Mouse (Mus musculus): ENCODE data around the gene Bsg. TPM values are rescaled to one million over a fixed set of nuclear protein-coding genes. Genes with fewer than 3 reads are reported as not detected.

The Bsg gene
- polyA plus RNA-seq, 1 experiment from 2014 or later, result 871 TPM

DNA sequence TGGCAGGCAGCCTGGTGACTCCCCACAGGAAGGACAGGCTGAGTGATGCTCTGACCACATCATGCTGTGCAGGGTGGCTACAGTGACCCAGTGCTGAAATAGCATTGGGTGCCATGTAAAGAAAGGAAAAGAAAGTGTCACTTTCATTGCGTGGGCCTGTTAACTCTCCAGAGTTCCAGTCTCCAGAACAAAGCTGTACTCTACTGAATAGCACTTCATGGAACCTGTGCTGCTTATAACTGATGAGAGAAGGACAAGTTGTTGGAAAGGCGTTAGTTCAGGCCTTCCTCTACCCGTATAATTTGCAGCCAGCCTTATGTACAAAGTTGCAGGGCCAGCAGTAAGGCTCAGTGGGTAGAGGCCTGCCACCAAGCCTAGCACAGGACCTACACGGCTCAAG lies 15.6 kb upstream of the Bsg start, which contains the start of gene Gzmm:
Gene Gzmm, plus strand, starts transcription at position 301 of the 400 bp plus-strand sequence.
- Histone ChIP-seq H3K4me2 (no peak within 1 kb of the TSS), H3K9ac (no peak within 1 kb of the TSS), H3K9me3 (ENCODE audit: low read depth, low read length) (no peaks in the 10 kb centered on the region), H3K4me1 (ENCODE audit: insufficient read depth) (no peaks in the 10 kb centered on the region), H3K36me3 (ENCODE audit: insufficient read depth) (peaks cover 56% of the 10 kb centered on the region), H3K4me3 (ENCODE audit: low read depth, low read length) (no peak within 1 kb of the TSS), H3K27ac (ENCODE audit: low read depth) (no peak within 1 kb of the TSS), H3K27me3 (ENCODE audit: insufficient read depth, low read length) (no peaks in the 10 kb centered on the region)
- DNase-seq (no peak), ATAC-seq (ENCODE audit: insufficient read depth) (no peak)
- TF ChIP-seq CTCF (IDR thresholded peaks at IDR 0.05; ENCODE audit: low read depth), result no peak
- WGBS, result 80% methylated on average over 4 of the region's 4 CpGs

- WGBS, result 85% methylated on average over 3 of the region's 3 CpGs
- ATAC-seq (ENCODE audit: insufficient read depth), result no peak
- H3K9ac ChIP-seq, result no peak overlapping the region
- H3K4me2 ChIP-seq, result no peak overlapping the region
- no peak for TF ChIP-seq CTCF (IDR thresholded peaks at IDR 0.05; ENCODE audit: low read depth)
- H3K27ac ChIP-seq (ENCODE audit: low read depth), result no peak overlapping the region
- H3K27me3 ChIP-seq (ENCODE audit: insufficient read depth, low read length), result no peaks in the 10 kb centered on the region
- peaks cover 56% of the 10 kb centered on the region for H3K36me3 ChIP-seq (ENCODE audit: insufficient read depth)
- DNase-seq, result no peak
- H3K4me1 ChIP-seq (ENCODE audit: insufficient read depth), result no peaks in the 10 kb centered on the region
- H3K4me3 ChIP-seq (ENCODE audit: low read depth, low read length), result no peak overlapping the region
- no peaks in the 10 kb centered on the region for H3K9me3 ChIP-seq (ENCODE audit: low read depth, low read length)
These were observed 15.1 kb upstream of the Bsg start for GRCm38 (mm10) chr10:79689178-79689577.

DNA sequence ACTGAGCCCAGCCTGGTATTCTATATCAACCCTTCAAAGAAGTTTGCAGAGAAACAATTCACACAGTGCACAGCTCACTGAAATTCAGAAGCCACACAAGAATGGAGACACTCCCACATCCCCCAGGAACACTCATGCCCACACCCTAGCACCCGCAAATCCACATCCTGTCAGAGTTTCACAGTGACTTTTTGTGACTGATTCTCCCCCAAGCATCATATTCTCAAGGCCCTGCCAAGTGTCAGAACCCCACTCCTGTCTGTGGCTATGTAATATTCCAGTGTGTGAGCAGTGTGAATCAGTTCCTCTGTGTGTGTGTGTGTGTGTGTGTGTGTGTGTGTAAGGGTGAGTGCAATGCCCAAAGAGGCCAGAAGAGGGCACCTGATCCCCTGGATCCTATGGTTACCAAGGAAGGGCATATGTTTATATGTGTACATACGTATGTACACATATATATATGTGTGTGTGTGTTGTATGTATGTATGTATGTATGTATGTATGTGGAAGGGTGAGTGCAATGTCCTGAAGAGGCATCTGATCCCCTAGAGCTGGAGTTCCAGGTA lies 12.2 kb upstream of the Bsg start:
- H3K27ac ChIP-seq (ENCODE audit: low read depth), result no peak overlapping the region
- H3K9ac ChIP-seq, result no peak overlapping the region
- no peaks in the 10 kb centered on the region for H3K27me3 ChIP-seq (ENCODE audit: insufficient read depth, low read length)
- H3K4me3 ChIP-seq (ENCODE audit: low read depth, low read length), result no peak overlapping the region
- TF ChIP-seq CTCF (IDR thresholded peaks at IDR 0.05; ENCODE audit: low read depth), result peak; percentile 43
- peaks cover 16% of the 10 kb centered on the region for H3K4me1 ChIP-seq (ENCODE audit: insufficient read depth)
- H3K9me3 ChIP-seq (ENCODE audit: low read depth, low read length), result no peaks in the 10 kb centered on the region
- 95% methylated on average over 2 of the region's 2 CpGs for WGBS
- no peak overlapping the region for H3K4me2 ChIP-seq
- ATAC-seq (ENCODE audit: insufficient read depth), result no peak
- DNase-seq, result no peak
- H3K36me3 ChIP-seq (ENCODE audit: insufficient read depth), result peaks cover 29% of the 10 kb centered on the region

GRCm38 (mm10) chr10:79693580-79694378 lies 10.5 kb upstream of the Bsg start:
- H3K9me3 ChIP-seq (ENCODE audit: low read depth, low read length), result no peaks in the 10 kb centered on the region
- peaks cover 16% of the 10 kb centered on the region for H3K4me1 ChIP-seq (ENCODE audit: insufficient read depth)
- no peaks in the 10 kb centered on the region for H3K27me3 ChIP-seq (ENCODE audit: insufficient read depth, low read length)
- 64% methylated on average over 12 of the region's 12 CpGs for WGBS
- ATAC-seq (ENCODE audit: insufficient read depth) (no peak), DNase-seq (no peak)
- H3K4me2 ChIP-seq, result no peak overlapping the region
- peaks cover 12% of the 10 kb centered on the region for H3K36me3 ChIP-seq (ENCODE audit: insufficient read depth)
- H3K4me3 ChIP-seq (ENCODE audit: low read depth, low read length), result no peak overlapping the region
- TF ChIP-seq CTCF (IDR thresholded peaks at IDR 0.05; ENCODE audit: low read depth), result no peak
- no peak overlapping the region for H3K27ac ChIP-seq (ENCODE audit: low read depth)
- no peak overlapping the region for H3K9ac ChIP-seq

DNA sequence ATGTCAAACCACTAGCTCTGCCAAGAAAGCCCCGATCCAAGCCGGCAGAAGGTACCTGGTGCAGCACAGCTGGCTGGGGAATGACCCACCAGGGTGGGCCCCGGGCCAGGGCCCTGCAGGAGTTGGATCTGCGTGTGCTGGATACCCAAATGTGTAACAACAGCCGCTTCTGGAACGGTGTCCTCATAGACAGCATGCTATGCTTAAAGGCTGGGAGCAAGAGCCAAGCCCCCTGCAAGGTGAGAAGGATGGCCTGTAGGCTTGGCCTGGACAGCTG lies 10.0 kb upstream of the Bsg start:
- Histone ChIP-seq H3K9me3 (ENCODE audit: low read depth, low read length) (no peaks in the 10 kb centered on the region), H3K36me3 (ENCODE audit: insufficient read depth) (peaks cover 6% of the 10 kb centered on the region), H3K9ac (no peak overlapping the region), H3K4me2 (no peak overlapping the region), H3K4me3 (ENCODE audit: low read depth, low read length) (no peak overlapping the region), H3K27me3 (ENCODE audit: insufficient read depth, low read length) (no peaks in the 10 kb centered on the region), H3K4me1 (ENCODE audit: insufficient read depth) (peaks cover 16% of the 10 kb centered on the region), H3K27ac (ENCODE audit: low read depth) (no peak overlapping the region)
- WGBS, result 76% methylated on average over 6 of the region's 6 CpGs
- ATAC-seq (ENCODE audit: insufficient read depth) (no peak), DNase-seq (no peak)
- TF ChIP-seq CTCF (IDR thresholded peaks at IDR 0.05; ENCODE audit: low read depth), result no peak

DNA sequence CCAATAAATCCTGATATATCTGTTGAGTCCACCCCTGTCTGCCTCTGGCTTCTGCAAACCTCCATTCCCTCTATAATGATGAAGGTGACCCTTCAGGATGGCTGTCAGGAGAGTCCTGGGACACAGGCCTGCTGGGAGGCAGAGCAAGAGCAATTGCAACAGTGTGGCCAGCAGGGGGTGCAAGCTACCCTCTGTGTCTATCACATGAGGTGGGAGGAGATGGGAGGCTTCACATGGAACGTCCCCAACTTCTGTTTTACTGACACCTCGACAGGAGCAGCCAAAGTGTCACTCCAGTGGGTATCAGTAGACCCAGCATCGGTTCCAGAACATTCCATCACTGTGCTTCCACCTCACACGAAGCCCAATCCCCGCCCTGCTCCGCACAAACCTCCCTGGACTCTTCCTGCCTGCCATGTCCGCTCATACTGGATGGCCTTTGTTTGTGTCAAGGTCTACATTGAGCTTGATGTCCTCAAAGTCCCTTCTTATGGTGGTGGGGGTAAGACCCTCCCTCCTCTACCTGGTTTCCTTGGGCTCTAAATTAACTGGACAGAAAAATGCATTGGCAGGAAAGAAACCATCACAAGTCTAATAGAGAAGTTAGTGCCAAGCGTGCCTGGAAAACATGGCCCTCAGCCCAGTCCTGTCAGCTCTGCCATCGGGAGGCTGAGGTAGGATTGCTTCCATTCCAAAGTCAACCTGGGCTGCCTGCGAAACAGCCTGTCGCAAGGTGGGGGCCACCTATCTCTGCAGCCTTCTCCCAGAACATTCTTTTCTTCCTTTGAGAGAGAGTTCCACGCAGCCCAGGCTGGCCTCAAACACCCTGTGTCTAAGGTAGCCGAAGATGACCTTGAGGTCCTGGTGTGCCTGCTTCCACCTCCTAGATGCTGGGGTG lies 8.8 kb upstream of the Bsg start:
- Histone ChIP-seq H3K36me3 (ENCODE audit: insufficient read depth) (no peaks in the 10 kb centered on the region), H3K4me2 (peak overlapping the region; percentile 18), H3K4me3 (ENCODE audit: low read depth, low read length) (no peak overlapping the region), H3K4me1 (ENCODE audit: insufficient read depth) (peaks cover 16% of the 10 kb centered on the region), H3K27ac (ENCODE audit: low read depth) (peak overlapping the region; percentile 87), H3K9ac (0 out of 2 replicates have a peak overlapping the region, but pooled peaks have one; percentile 16), H3K27me3 (ENCODE audit: insufficient read depth, low read length) (no peaks in the 10 kb centered on the region), H3K9me3 (ENCODE audit: low read depth, low read length) (no peaks in the 10 kb centered on the region)
- WGBS, result 55% methylated on average over 13 of the region's 13 CpGs
- DNase-seq (peak; percentile 82), ATAC-seq (ENCODE audit: insufficient read depth) (peak; percentile 47; the same call in 1 of the 2 replicates)
- TF ChIP-seq CTCF (IDR thresholded peaks at IDR 0.05; ENCODE audit: low read depth), result peak; percentile 91
